Comparison of ENCODE assay signal across 9 mouse cellular contexts in genomic region chr9:44691671-44692520, GRCm38 (mm10). TPM values are rescaled to one million over a fixed set of nuclear protein-coding genes. Genes with fewer than 3 reads are reported as not detected.
DNase-seq lines count a peak whose midpoint lies in the region; ATAC-seq and TF ChIP-seq lines count a peak whose summit lies in the region.
"Had no signal": no experiment of that assay in that cellular context is flagged by ENCODE, and none has a peak within 500 bp of the region (broad histone marks: within the 10 kb centered on the region; RNA-seq: fewer than 3 reads in every experiment).

No protein-coding gene starts in this region.

- peaks cover 0 to 7% of the 10 kb centered on the region in 2 experiments; a peak in 2 of 4 replicates for H3K4me1 ChIP-seq in liver, embryonic 14.5 days (replicated peaks; ENCODE audit: control insufficient read depth in 2 of 2, insufficient read depth in 2 of 2, low read length in 1 of 2)
- H3K4me1 ChIP-seq in liver, embryonic 11.5 days (replicated peaks; ENCODE audit: control insufficient read depth, insufficient read depth, low read length): peaks cover 2% of the 10 kb centered on the region; the same call in 1 of the 2 replicates
- H3K4me1 ChIP-seq in stomach, embryonic 16.5 days (ENCODE audit: control insufficient read depth, insufficient read depth, low read length): no peaks in the 10 kb centered on the region; the same call in 1 of the 2 replicates

- no peak overlapping the region for H3K9ac ChIP-seq in liver, embryonic 14.5 days (replicated peaks)
- H3K9ac ChIP-seq in liver, embryonic 11.5 days (ENCODE audit: low read depth, low read length): no peak overlapping the region
- no peak overlapping the region for H3K9ac ChIP-seq in stomach, embryonic 16.5 days (ENCODE audit: low read length)

- no peaks in the 10 kb centered on the region for H3K27me3 ChIP-seq in liver, embryonic 14.5 days (ENCODE audit: control insufficient read depth, insufficient read depth, low read length)
- H3K27me3 ChIP-seq in liver, embryonic 11.5 days (replicated peaks; ENCODE audit: control insufficient read depth, insufficient read depth, low read length): no peaks in the 10 kb centered on the region
- no peaks in the 10 kb centered on the region for H3K27me3 ChIP-seq in stomach, embryonic 16.5 days (ENCODE audit: control insufficient read depth, insufficient read depth, low read length)

- no peak for TF ChIP-seq CTCF in liver, embryonic 14.5 days (IDR thresholded peaks at IDR 0.05; ENCODE audit: low read depth)

- no peak for TF ChIP-seq EP300 in liver, embryonic 14.5 days (IDR thresholded peaks at IDR 0.05; ENCODE audit: low read depth)

- ATAC-seq in liver, embryonic 14.5 days (ENCODE audit: insufficient read depth): peak; percentile 48; the same call in 1 of the 2 replicates
- ATAC-seq in liver, embryonic 11.5 days (replicated peaks; ENCODE audit: low FRiP score): no peak
- ATAC-seq in stomach, embryonic 16.5 days (ENCODE audit: insufficient read depth, low FRiP score): peak; percentile 59; the same call in 1 of the 2 replicates

- 53% methylated on average over 21 of the region's 21 CpGs for WGBS in liver, embryonic 14.5 days (ENCODE audit: insufficient replicate concordance)
- WGBS in liver, embryonic 11.5 days: 71% methylated on average over 21 of the region's 21 CpGs
- 58% methylated on average over 21 of the region's 21 CpGs for WGBS in stomach, embryonic 16.5 days

- H3K4me2 ChIP-seq in liver, embryonic 14.5 days (ENCODE audit: low read depth): no peak overlapping the region
- H3K4me2 ChIP-seq in liver, embryonic 11.5 days: no peak overlapping the region
- no peak overlapping the region for H3K4me2 ChIP-seq in stomach, embryonic 16.5 days (ENCODE audit: low read depth, low read length)

- peak in 2 of 3 experiments; percentile 11 to 30 for DNase-seq in liver, embryonic 14.5 days (ENCODE audit: low read depth in 3 of 3, low spot score in 3 of 3)
- no peak for DNase-seq in liver, embryonic 11.5 days (ENCODE audit: low spot score)
- peak; percentile 88 to 89 for DNase-seq in cerebellum, postnatal 14 days
- peak; percentile 80 for DNase-seq in heart, adult 8-10 months (ENCODE audit: low spot score)
- DNase-seq in kidney, postnatal 10 days: peak; percentile 83
- peak; percentile 87 to 92 for DNase-seq in lung, adult 18-20 months
- no peak for DNase-seq in embryo, embryonic 9.5 days (ENCODE audit: extremely low spot score)

- H3K4me3 ChIP-seq in liver, embryonic 14.5 days (ENCODE audit: insufficient read depth in 1 of 2, low read depth in 2 of 2, low read length in 2 of 2): no peak overlapping the region
- no peak overlapping the region for H3K4me3 ChIP-seq in liver, embryonic 11.5 days (ENCODE audit: low read depth, low read length)
- no peak overlapping the region for H3K4me3 ChIP-seq in stomach, embryonic 16.5 days (replicated peaks; ENCODE audit: low read length)

- no peaks in the 10 kb centered on the region for H3K36me3 ChIP-seq in liver, embryonic 14.5 days (replicated peaks; ENCODE audit: control insufficient read depth, insufficient read depth, low read depth)
- no peaks in the 10 kb centered on the region; the same call in 1 of the 2 replicates for H3K36me3 ChIP-seq in liver, embryonic 11.5 days (ENCODE audit: control insufficient read depth, insufficient read depth, low read length)
- peaks cover 4% of the 10 kb centered on the region; the same call in 1 of the 2 replicates for H3K36me3 ChIP-seq in stomach, embryonic 16.5 days (ENCODE audit: control insufficient read depth, insufficient read depth, low read length)

- H3K9me3 ChIP-seq in liver, embryonic 14.5 days (ENCODE audit: control insufficient read depth, low read length): no peaks in the 10 kb centered on the region
- no peaks in the 10 kb centered on the region for H3K9me3 ChIP-seq in liver, embryonic 11.5 days (ENCODE audit: control insufficient read depth, low read length)
- no peaks in the 10 kb centered on the region for H3K9me3 ChIP-seq in stomach, embryonic 16.5 days (replicated peaks; ENCODE audit: control insufficient read depth, low read length)

- no peak overlapping the region for H3K27ac ChIP-seq in liver, embryonic 14.5 days
- H3K27ac ChIP-seq in liver, embryonic 11.5 days (ENCODE audit: low read depth, low read length): no peak overlapping the region
- peak overlapping the region; percentile 49 for H3K27ac ChIP-seq in stomach, embryonic 16.5 days (ENCODE audit: low read length)

RNA-seq across cellular contexts. Expression of gene Treh, which starts 18.9 kb away (rescaled TPM):
- polyA plus RNA-seq in liver, embryonic 14.5 days (2012; rRNA removed): not detected in 2 replicates
- not detected in 2 replicates for polyA plus RNA-seq in liver, embryonic 14.5 days (2014; fragmentation: Nextera tagmentation; extraction: Ambion mirVana)
- not detected in 2 replicates for polyA plus RNA-seq in liver, embryonic 11.5 days (2014; fragmentation: Nextera tagmentation; extraction: Ambion mirVana)
- total RNA-seq in heart, adult 8-10 months (2022): not detected
- not detected in 2 replicates for polyA plus RNA-seq in stomach, embryonic 16.5 days (2015; fragmentation: Nextera tagmentation; extraction: Ambion mirVana)
- polyA plus RNA-seq: intestine, embryonic 14.5 days had no signal

RNA-seq across cellular contexts. Expression of gene Phldb1, which starts 43.1 kb away (rescaled TPM):
- 2.6 and 2.7 TPM in 2 replicates for polyA plus RNA-seq in liver, embryonic 14.5 days (2012; rRNA removed)
- polyA plus RNA-seq in liver, embryonic 14.5 days (2014; fragmentation: Nextera tagmentation; extraction: Ambion mirVana): 1.6 and 2.3 TPM in 2 replicates
- 10.6 and 10.9 TPM in 2 replicates for polyA plus RNA-seq in liver, embryonic 11.5 days (2014; fragmentation: Nextera tagmentation; extraction: Ambion mirVana)
- 100 to 1,000 TPM; 108 to 146 (median 128) TPM for total RNA-seq in heart, adult 8-10 months (2022)
- 22.4 and 24.5 TPM in 2 replicates for polyA plus RNA-seq in stomach, embryonic 16.5 days (2015; fragmentation: Nextera tagmentation; extraction: Ambion mirVana)

Comparison
In these comparisons a context has a peak if more than half of its experiments do, and no peak if none do; other contexts are left out.
1. DNase-seq: peak in liver, embryonic 14.5 days (2 of 3), cerebellum, postnatal 14 days (2 of 2), heart, adult 8-10 months (single experiment), kidney, postnatal 10 days (single experiment) and lung, adult 18-20 months (2 of 2); none in liver, embryonic 11.5 days (single experiment) and embryo, embryonic 9.5 days (single experiment).